Mouse (Mus musculus): ENCODE measurements around the gene Cdc42bpa.

Cdc42bpa gene

DNA sequence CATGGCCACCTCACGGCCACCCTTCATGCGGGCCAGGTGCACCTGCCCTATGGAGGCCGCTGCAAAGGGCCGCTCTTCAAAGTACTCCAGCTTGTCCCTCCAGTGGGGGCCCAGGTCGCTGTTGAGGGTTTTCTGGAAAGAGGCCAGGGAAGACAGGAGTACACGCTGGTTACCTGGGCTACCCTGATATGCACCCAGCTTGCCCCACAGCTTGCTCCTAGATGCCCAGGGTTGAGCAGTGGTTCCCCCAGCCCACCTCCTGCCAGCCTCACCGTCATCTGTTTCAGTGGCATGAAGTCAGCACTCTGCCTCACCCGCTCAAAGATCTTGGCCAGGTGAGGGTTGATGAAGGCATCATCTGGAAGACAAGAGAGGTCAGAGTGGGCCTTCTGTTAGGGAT is 209.8 kb downstream of the Cdc42bpa start:
- DNase-seq: no peak

GRCm38 (mm10) chr1:180171883-180172282 is 211.6 kb downstream of the Cdc42bpa start:
- DNase-seq: no peak

GRCm38 (mm10) chr1:180172600-180172999 is 212.3 kb downstream of the Cdc42bpa start:
- DNase-seq: no peak

DNA sequence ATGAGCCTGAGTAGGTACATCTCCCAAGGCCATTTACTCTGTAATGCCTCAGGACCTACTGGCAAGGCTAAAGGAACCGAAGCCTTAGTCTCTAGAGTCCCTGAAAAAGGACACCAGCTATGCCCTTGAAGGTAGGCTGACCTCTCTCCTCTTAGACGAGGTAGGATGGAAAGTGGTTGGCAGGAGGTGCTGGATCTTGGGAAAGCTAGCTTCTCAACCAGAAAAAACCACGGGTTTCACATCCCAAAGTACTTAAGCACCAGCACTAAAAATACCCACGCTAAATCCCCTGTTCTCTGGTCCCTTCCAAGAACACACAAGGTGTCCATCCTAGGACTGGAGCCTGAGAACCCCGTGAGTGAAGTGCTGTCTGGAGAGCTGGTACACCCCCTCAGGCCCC is 212.7 kb downstream of the Cdc42bpa start:
- no peak for DNase-seq

DNA sequence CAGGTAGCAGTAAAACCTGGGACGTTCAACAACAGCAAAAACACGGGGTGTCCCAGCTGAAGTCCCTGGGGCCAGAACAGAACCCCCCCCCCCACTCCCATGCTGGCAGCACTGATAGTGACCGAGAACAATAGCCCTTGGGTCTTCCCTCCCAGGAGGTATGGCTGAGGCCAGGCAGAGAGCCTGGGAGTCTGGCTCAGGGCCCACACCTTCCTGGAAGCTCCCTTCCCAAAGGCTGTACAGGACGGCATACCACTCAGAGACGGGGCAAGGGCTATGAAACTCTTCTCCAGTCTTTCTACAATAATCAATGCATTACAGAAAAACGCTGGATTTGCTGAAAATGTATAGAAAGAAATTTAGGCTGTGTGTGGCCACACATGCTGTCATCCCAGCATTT is 214.4 kb downstream of the Cdc42bpa start:
- DNase-seq: no peak

DNA sequence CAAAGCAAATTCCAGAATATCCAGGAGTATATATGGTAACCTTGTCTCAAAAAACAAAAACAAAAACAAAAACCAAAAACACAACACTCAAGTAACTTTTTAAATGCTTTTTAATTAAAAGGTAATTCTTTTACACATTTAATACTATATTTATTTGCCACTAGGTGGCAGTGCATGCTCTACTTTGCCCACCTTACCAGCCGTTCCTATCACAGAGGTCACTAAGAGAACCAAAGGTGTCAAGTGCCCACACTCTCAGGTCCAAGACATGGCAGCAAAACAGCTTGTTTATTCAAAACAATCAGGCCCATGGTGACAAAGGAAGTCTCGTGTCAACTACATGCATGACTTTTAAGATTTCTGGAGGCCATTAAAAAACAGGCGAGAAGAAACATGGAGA is 214.9 kb downstream of the Cdc42bpa start:
- DNase-seq: peak; percentile 55

GRCm38 (mm10) chr1:180175635-180176034 is 215.4 kb downstream of the Cdc42bpa start:
- peak; percentile 89 for DNase-seq

GRCm38 (mm10) chr1:180176784-180177183 is 216.5 kb downstream of the Cdc42bpa start:
- DNase-seq: no peak

- no peak for DNase-seq
Measured at GRCm38 (mm10) chr1:180178340-180178739, 218.1 kb downstream of the Cdc42bpa start.

DNA sequence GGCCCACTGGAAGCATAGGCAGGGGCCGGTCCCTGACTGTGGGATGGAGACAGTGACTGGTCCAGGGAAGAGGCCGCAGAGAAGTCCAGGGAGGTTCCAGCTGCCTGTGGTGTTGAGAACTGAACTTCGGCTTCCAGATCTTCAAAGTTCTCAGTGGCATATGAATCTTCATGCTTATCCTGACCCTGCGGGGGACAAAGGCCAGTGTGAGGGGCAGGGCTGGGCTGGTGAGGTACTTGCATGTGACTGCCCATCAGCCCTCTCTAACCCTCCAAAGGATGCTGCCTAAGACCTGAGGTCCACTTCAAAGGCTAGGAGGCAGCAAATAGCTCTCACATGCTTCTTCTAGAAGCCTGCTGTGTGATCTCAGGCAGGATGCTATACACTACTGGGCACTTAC is 218.8 kb downstream of the Cdc42bpa start:
- no peak for DNase-seq

DNA sequence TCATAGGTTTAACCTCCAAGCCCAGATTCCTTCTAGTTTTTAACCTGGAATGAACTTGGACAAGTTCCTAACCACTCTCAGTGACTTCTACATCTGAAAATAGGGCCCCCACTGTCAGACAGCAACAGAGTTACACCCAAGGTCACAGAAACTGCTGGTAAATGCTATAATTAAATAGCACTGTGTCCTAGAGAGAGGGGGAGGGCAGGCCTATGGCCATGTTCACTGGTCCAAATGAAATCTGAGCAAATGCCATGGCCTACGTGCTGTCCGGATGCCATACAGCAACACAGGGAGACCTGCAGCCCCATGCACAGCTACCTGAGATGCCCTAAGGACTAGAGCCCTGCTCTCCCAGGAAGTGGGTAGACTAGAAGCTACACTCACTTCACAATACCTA is 219.6 kb downstream of the Cdc42bpa start:
- DNase-seq: no peak

DNA sequence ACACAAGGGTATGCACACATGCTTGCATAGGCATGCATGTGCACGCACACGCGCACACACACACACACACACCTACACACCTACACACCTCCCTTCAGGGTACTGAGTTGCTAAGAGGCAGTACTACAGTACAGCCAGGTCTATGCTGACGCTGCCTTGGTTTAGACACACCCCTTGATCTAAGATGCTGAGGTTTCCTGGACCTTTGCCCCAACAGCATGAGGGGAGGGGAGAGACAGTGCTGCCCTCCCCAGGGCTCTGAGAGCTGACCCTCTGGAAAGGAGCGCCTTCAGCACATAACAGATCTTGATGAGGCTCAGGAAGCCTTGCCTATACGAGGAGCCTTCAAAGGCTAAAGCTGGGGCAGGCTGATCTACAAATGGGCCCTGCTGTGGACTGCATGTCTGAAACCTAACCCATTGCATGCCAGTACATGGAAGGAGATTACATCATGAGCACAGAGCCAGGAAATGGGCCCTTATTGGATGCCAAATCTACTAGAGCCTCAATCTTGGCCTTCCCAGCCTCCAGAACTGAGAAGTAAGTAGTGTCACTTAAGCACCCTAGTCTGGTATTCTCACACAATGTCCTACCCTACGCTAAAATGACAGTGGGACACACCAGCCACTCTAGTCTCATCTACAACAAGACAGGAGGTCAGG is 221.2 kb downstream of the Cdc42bpa start:
- DNase-seq: peak; percentile 76

DNA sequence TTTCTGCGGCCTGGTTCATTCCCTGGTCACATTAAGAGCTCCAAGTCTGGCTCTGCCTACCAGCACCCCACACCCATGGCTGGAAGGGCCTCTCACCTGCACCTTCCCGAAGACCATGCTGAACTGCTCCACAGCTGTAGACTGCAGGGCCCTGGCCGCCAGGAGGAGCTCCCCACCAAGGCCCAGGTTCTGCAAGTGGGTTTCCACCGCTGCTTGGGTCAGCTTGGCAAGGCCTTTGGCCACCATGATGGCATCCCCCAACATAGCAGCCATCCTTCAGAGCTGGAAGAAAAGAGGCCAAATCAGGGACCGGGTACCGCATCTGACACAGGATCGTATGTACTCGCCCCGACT is 221.7 kb downstream of the Cdc42bpa start:
- no peak for DNase-seq

DNA sequence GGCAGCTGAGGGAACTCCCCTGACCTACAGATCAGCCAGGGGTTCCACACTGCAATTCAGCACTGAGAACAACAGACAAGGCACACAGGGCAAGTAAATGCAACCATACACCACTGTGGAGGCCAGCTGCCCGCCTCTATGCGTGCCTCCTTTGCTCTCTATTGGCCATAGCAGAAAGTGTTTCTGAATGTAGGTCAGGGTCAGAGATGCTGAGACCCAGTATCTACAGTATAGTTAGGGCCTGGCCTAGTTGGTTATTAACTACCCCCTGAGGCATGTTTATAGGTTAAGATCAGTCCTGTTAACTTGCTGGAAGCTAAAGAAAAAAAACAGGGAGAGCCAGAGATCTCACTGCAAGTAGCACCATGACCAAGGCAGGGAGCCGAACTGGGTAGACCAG is 222.5 kb downstream of the Cdc42bpa start:
- DNase-seq: no peak

DNA sequence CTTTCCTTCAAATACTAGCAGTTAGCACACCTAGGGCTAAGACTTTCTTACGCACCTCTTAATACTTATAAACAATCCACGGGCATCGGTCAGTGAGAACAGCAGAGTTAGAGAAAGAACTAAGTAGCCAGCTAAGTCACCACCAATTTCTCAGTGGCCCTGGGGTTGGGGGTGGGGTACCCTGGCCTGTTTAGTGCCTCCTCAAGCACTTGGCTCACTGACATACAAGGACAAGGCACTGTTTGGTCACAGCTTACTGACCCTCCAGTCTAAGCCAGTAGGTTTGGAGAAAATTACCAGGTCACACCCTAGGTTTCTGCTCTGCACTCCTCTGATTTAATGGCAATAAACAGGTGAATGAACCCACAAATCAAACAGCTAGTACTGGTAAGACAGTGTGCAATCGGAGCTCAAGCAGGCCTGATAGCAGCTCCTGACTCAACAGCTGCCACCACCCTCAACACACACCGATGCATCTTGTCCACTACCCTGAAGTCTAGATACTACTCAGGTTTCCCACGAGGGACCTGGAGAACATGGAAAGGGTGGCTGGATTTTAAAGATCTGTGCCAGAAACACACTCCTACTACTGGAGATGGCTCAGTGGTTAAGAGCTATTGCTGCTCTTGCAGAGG is 223.4 kb downstream of the Cdc42bpa start:
- no peak for DNase-seq

DNA sequence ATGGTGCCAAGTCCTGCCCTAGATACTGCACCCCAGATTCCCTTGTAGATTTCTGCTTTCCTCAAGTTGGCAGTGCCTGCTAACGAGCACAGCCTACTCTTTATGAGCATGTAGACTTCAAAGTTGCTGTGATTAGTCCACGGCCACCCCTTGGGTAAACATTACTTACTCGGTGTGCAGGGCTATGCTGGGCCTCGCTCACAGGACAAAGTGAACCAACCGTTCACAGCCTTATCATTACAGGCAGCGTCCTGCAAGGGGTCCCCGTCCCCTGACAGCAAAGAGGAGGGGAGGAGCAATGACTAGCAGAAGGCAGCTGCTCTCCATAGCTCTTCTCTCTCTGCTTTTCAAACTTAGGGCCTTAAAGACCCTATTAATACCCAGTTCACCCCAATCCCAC is 224.5 kb downstream of the Cdc42bpa start:
- DNase-seq: no peak

GRCm38 (mm10) chr1:180185877-180186276 is 225.6 kb downstream of the Cdc42bpa start:
- no peak for DNase-seq

DNA sequence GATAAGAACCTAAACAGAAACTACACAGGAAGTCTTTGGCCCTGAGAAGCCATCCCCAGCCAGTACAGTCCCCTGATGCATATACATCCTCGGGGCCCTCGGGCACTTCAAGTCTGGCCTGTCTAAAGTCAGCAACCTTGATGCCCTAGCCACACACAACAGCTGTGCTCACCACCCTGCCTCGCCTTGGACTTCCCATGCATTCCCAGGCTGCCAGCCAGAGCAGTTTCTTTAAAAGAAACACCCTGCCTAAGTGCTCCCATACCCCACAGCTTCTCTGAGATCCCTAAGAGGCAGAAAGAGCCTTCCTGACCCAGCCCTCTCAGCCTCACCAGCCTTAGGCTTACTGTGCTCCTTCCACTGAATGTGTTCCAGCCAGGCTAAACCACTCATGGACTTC is 226.1 kb downstream of the Cdc42bpa start:
- DNase-seq: no peak

DNA sequence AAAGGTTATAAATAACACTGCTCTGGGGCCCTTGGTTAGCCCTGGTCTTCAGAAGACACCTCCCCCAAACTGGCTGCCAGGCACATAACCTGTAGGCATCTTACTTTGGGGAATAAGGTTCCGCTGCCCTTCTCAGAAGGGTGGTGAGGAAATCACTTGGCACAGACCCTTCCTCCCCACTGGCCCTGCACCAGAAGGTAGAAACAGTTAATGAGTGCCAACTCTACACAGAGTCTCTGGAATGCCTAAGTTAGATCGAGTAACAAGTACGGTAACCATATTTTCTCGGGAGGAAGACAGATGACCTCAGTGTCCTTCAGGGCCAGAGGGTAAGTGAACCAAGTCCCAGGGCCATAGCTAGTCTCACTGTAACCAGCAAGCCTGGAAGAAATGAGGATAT is 228.7 kb downstream of the Cdc42bpa start:
- peak; percentile 86 for DNase-seq

- no peak for DNase-seq
Measured at GRCm38 (mm10) chr1:180191112-180191511, 230.8 kb downstream of the Cdc42bpa start.

DNA sequence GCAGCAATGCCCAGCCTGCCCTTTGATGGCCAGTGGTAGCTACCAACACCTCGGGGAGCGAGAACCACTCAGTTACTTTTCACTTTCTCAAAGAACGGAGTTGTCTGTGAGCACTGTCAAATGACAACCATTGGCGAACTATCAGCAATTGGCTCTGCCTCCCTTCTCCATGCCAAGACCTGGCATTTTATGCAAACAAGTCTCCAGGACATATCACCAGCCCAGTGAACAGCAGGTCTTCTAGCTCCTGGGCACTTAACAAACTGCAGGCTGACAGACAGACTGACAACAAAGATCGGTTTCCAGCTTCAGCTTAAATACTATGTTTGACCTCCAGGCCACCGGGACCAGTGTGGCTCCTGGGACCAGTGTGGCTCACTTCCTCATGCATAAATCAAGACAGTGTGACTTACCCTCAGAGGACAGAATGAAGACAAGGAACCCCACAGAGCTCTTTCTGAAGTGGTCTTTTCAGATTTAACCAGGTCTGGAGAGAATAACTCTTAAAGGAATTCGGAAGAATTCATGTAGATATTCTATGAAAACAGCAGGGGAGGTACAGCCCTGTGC is 231.5 kb downstream of the Cdc42bpa start:
- DNase-seq: no peak

- DNase-seq: no peak
Measured at GRCm38 (mm10) chr1:180192866-180193265, 232.6 kb downstream of the Cdc42bpa start.

DNA sequence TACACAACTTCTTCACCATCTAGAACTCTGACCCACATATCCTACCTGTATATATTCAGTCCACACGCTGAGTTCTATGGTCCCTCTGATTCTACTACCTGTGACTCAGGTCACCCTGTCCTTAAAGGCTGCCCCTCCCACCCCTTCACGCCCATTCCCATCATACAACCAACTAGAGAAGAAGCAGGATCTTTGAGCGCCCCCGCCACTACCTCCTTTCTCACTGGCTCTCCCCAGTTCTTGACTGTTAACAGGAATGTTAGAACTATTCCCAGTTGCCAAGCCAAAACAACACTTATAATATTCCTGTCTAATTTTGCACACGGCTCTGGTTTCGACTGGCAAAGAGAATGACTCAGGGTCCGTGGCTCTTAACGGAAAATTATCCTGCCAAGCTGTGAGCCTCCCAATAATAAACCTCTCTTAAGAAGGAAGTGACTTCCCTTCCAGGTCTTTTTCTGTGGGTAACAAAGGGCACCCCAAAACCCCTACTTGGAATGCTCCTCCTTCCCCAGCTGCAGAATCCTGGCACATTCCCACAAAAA is 233.2 kb downstream of the Cdc42bpa start:
- no peak for DNase-seq

DNA sequence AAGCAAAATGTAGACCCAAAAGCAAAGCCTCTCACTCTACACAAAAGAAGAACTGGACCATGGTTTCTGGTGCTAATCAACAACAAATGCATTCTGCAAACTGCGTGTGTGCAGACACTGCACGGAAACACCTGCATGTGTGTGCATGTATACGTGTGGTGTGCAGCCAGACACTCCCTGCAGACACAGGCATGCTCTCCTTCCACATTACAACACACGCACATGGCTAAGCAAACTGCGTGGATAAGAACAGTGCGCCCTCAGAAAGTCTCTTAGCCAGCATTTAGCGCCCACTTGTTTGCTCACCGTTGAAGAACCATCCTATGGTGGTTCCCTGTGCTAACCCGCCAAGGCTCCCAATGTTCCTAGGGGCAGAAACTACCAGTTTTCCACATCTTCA is 233.8 kb downstream of the Cdc42bpa start:
- DNase-seq: no peak
